Mouse (Mus musculus): ENCODE data around the gene Vbp1. TPM values are rescaled to one million over a fixed set of nuclear protein-coding genes. Genes with fewer than 3 reads are reported as not detected.
"Not testable (repeated sequence)": the region's sequence is repeated elsewhere in the genome, so short reads cannot be mapped to it uniquely, and the experiment has no call there.

Gene Vbp1
- polyA plus RNA-seq (2016; fragmentation: Nextera tagmentation; extraction: Ambion mirVana) = 219 and 228 TPM in 2 replicates

GRCm38 (mm10) chrX:75514179-75514972, at the start of gene Vbp1:
Vbp1 (plus strand) TSS chrX:75514299.
- 14% methylated on average over 37 of the region's 37 CpGs for WGBS
- H3K9me3 ChIP-seq = no peaks in the 10 kb centered on the region
- H3K4me1 ChIP-seq (replicated peaks) = no peaks in the 10 kb centered on the region; the same call in 1 of the 2 replicates
- peaks cover 8% of the 10 kb centered on the region; the same call in 1 of the 2 replicates for H3K36me3 ChIP-seq
- peak within 1 kb of the TSS; percentile 60 for H3K4me3 ChIP-seq
- peak within 1 kb of the TSS; percentile 89 for H3K27ac ChIP-seq
- DNase-seq (ENCODE audit: low spot score) = peak; percentile 81
- H3K27me3 ChIP-seq (ENCODE audit: insufficient read depth, poor library complexity, severe bottlenecking) = no peaks in the 10 kb centered on the region

GRCm38 (mm10) chrX:75475182-75475644, 38.9 kb upstream of the Vbp1 start:
- WGBS = 15% methylated on average over 37 of the region's 37 CpGs
- not testable (repeated sequence) for H3K4me1 ChIP-seq (replicated peaks); H3K9me3 ChIP-seq; H3K36me3 ChIP-seq; H3K27me3 ChIP-seq (ENCODE audit: insufficient read depth, poor library complexity, severe bottlenecking)
- peak overlapping the region; percentile 64; the same call in 1 of the 2 replicates for H3K27ac ChIP-seq
- DNase-seq (ENCODE audit: low spot score) = peak; percentile 78
- H3K4me3 ChIP-seq = peak overlapping the region; percentile 43

- Histone ChIP-seq H3K4me1 (replicated peaks) (no peaks in the 10 kb centered on the region), H3K9me3 (no peaks in the 10 kb centered on the region), H3K4me3 (no peak overlapping the region), H3K27ac (no peak overlapping the region), H3K27me3 (ENCODE audit: insufficient read depth, poor library complexity, severe bottlenecking) (no peaks in the 10 kb centered on the region), H3K36me3 (no peaks in the 10 kb centered on the region)
- WGBS = 81% methylated on average over 1 of the region's 1 CpGs
- no peak for DNase-seq (ENCODE audit: low spot score)
These were observed 24.2 kb upstream of the Vbp1 start for GRCm38 (mm10) chrX:75489886-75490285.

- Histone ChIP-seq H3K4me3 (peak overlapping the region; percentile 60), H3K36me3 (peaks cover 8% of the 10 kb centered on the region; the same call in 1 of the 2 replicates), H3K27ac (peak overlapping the region; percentile 89; the same call in 1 of the 2 replicates), H3K9me3 (no peaks in the 10 kb centered on the region), H3K4me1 (replicated peaks) (no peaks in the 10 kb centered on the region; the same call in 1 of the 2 replicates), H3K27me3 (ENCODE audit: insufficient read depth, poor library complexity, severe bottlenecking) (no peaks in the 10 kb centered on the region)
- no peak for DNase-seq (ENCODE audit: low spot score)
- WGBS = 32% methylated on average over 3 of the region's 3 CpGs
These were observed 316 bp upstream of the Vbp1 start for GRCm38 (mm10) chrX:75513787-75514178.

GRCm38 (mm10) chrX:75577582-75578324, 63.7 kb downstream of the Vbp1 start, which contains the start of gene Rab39b:
Rab39b (minus strand) TSS chrX:75578231.
- Histone ChIP-seq H3K36me3 (peaks cover 7% of the 10 kb centered on the region; the same call in 1 of the 2 replicates), H3K4me1 (replicated peaks) (no peaks in the 10 kb centered on the region), H3K4me3 (peak within 1 kb of the TSS; percentile 62), H3K27ac (peak within 1 kb of the TSS; percentile 89), H3K9me3 (no peaks in the 10 kb centered on the region), H3K27me3 (ENCODE audit: insufficient read depth, poor library complexity, severe bottlenecking) (no peaks in the 10 kb centered on the region)
- DNase-seq (ENCODE audit: low spot score) = peak; percentile 66
- 21% methylated on average over 41 of the region's 41 CpGs for WGBS

- Histone ChIP-seq H3K9me3 (no peaks in the 10 kb centered on the region), H3K27ac (no peak overlapping the region), H3K27me3 (ENCODE audit: insufficient read depth, poor library complexity, severe bottlenecking) (no peaks in the 10 kb centered on the region), H3K4me3 (no peak overlapping the region), H3K36me3 (peaks cover 7% of the 10 kb centered on the region; the same call in 1 of the 2 replicates), H3K4me1 (replicated peaks) (no peaks in the 10 kb centered on the region)
- WGBS = 86% methylated on average over 2 of the region's 2 CpGs
- no peak for DNase-seq (ENCODE audit: low spot score)
These were observed 64.4 kb downstream of the Vbp1 start for GRCm38 (mm10) chrX:75578539-75578938.

Other genes with a start within 250 kb of the Vbp1 start
- 27.4 and 29.8 TPM in 2 replicates for gene Fundc2, start 131.9 kb upstream of the Vbp1 start, polyA plus RNA-seq (2016; fragmentation: Nextera tagmentation; extraction: Ambion mirVana)
- gene F8, start 131.7 kb upstream of the Vbp1 start, polyA plus RNA-seq (2016; fragmentation: Nextera tagmentation; extraction: Ambion mirVana) = 0.86 and 1.1 TPM in 2 replicates
- 15.6 and 17.7 TPM in 2 replicates for gene Cmc4, start 97.7 kb upstream of the Vbp1 start, polyA plus RNA-seq (2016; fragmentation: Nextera tagmentation; extraction: Ambion mirVana)
- 8.2 and 8.6 TPM in 2 replicates for gene Mtcp1, start 97.7 kb upstream of the Vbp1 start, polyA plus RNA-seq (2016; fragmentation: Nextera tagmentation; extraction: Ambion mirVana)
- gene Brcc3, start 97.7 kb upstream of the Vbp1 start, polyA plus RNA-seq (2016; fragmentation: Nextera tagmentation; extraction: Ambion mirVana) = 62.3 and 81.4 TPM in 2 replicates
- 10.5 and 12.7 TPM in 2 replicates for gene Rab39b, start 63.9 kb downstream of the Vbp1 start, polyA plus RNA-seq (2016; fragmentation: Nextera tagmentation; extraction: Ambion mirVana)